Mouse (Mus musculus) kidney, adult 2 months (tissue): Measurements from ENCODE around the gene Slc28a1.

Experiments
- CTCF ChIP-seq: fragments of 200-500 bp; conservative IDR thresholded peaks from 2 replicates; pipeline ENCODE4 v1.5.1; 2011; ENCODE audit warnings: low read depth, mild to moderate bottlenecking, control low read depth, low read length, moderate library complexity, mixed read lengths; ENCODE audit not compliant: insufficient read depth, insufficient read length
- POLR2A ChIP-seq: fragments of 200-500 bp; IDR thresholded peaks from one replicate; pipeline ENCODE4 v1.6.1; 2011; ENCODE audit warnings: low read depth, low read length, control low read depth

DNA sequence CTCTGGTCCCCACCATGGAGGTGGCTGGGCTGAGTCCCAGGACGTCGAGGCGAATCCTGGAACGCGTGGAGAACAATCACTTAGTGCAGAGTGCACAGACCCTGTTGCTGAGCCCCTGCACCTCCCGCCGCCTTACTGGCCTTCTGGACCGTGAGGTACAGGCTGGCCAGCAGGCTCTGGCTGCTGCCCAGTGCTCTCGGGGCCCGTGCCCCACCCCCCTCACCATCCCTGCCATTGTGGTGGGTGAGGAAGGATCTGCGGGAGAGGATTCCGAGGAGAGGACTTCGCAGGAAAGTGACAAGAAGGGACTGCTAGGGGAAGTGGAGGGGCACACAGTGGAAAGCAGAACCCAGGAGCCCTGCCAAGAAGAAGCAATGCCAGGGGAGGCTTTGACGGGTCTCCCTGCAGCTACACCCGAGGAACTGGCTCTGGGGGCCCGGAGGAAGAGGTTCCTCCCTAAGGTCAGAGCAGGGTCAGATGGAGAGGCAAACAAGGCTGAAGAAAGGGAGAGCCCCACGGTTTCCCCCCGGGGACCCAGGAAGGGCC is 21.1 kb upstream of the Slc28a1 start:
- TF ChIP-seq POLR2A = no peak
- no peak for TF ChIP-seq CTCF
